Mouse (Mus musculus): ENCODE measurements at regions not wholly inside any gene's neighbourhood (a gene's known extent, or its start where the extent isn't known, plus 50 kb on each side); places are given as distances from the start of the nearest gene placed in this dataset.
A peak's percentile ranks its signal among the peaks of the same experiment; 100 is the strongest.

- Histone ChIP-seq H3K27me3 (ENCODE audit: control insufficient read depth, insufficient read depth, low read depth, low read length) (no peaks in the 10 kb centered on the region), H3K36me3 (ENCODE audit: control insufficient read depth, insufficient read depth, low read length) (no peaks in the 10 kb centered on the region), H3K27ac (ENCODE audit: low read length) (no peak overlapping the region), H3K9me3 (replicated peaks; ENCODE audit: control insufficient read depth, low read length, poor library complexity, severe bottlenecking) (no peaks in the 10 kb centered on the region), H3K4me3 (ENCODE audit: low read depth, low read length) (no peak overlapping the region), H3K9ac (ENCODE audit: low read depth, low read length) (no peak overlapping the region), H3K4me1 (ENCODE audit: control insufficient read depth, insufficient read depth, low read length) (no peaks in the 10 kb centered on the region), H3K4me2 (ENCODE audit: low read length) (no peak overlapping the region)
- no peak for ATAC-seq
- WGBS, result 80% methylated on average over 1 of the region's 1 CpGs
Observed at GRCm38 (mm10) chr6:111708277-111708676, 565.3 kb upstream of the Lmcd1 start.

- Histone ChIP-seq H3K4me2 (ENCODE audit: low read length) (no peak overlapping the region), H3K27me3 (ENCODE audit: control insufficient read depth, insufficient read depth, low read depth, low read length) (no peaks in the 10 kb centered on the region), H3K36me3 (ENCODE audit: control insufficient read depth, insufficient read depth, low read length) (no peaks in the 10 kb centered on the region), H3K9ac (ENCODE audit: low read depth, low read length) (no peak overlapping the region), H3K4me3 (ENCODE audit: low read depth, low read length) (no peak overlapping the region), H3K4me1 (ENCODE audit: control insufficient read depth, insufficient read depth, low read length) (no peaks in the 10 kb centered on the region), H3K27ac (ENCODE audit: low read length) (no peak overlapping the region), H3K9me3 (replicated peaks; ENCODE audit: control insufficient read depth, low read length, poor library complexity, severe bottlenecking) (no peaks in the 10 kb centered on the region)
- no peak for ATAC-seq
Observed at GRCm38 (mm10) chr6:111725969-111726368, 547.6 kb upstream of the Lmcd1 start.

GRCm38 (mm10) chr6:111730381-111730780 is 543.2 kb upstream of the Lmcd1 start:
- no peak overlapping the region for H3K4me3 ChIP-seq (ENCODE audit: low read depth, low read length)
- H3K9ac ChIP-seq (ENCODE audit: low read depth, low read length), result no peak overlapping the region
- H3K27ac ChIP-seq (ENCODE audit: low read length), result no peak overlapping the region
- no peaks in the 10 kb centered on the region for H3K36me3 ChIP-seq (ENCODE audit: control insufficient read depth, insufficient read depth, low read length)
- no peak for ATAC-seq
- no peaks in the 10 kb centered on the region for H3K27me3 ChIP-seq (ENCODE audit: control insufficient read depth, insufficient read depth, low read depth, low read length)
- H3K4me2 ChIP-seq (ENCODE audit: low read length), result no peak overlapping the region
- no peaks in the 10 kb centered on the region for H3K4me1 ChIP-seq (ENCODE audit: control insufficient read depth, insufficient read depth, low read length)
- H3K9me3 ChIP-seq (replicated peaks; ENCODE audit: control insufficient read depth, low read length, poor library complexity, severe bottlenecking), result no peaks in the 10 kb centered on the region

- WGBS, result 94% methylated on average over 3 of the region's 3 CpGs
- Histone ChIP-seq H3K4me2 (ENCODE audit: low read length) (no peak overlapping the region), H3K9me3 (replicated peaks; ENCODE audit: control insufficient read depth, low read length, poor library complexity, severe bottlenecking) (no peaks in the 10 kb centered on the region), H3K9ac (ENCODE audit: low read depth, low read length) (no peak overlapping the region), H3K4me1 (ENCODE audit: control insufficient read depth, insufficient read depth, low read length) (no peaks in the 10 kb centered on the region), H3K27ac (ENCODE audit: low read length) (no peak overlapping the region), H3K4me3 (ENCODE audit: low read depth, low read length) (no peak overlapping the region), H3K36me3 (ENCODE audit: control insufficient read depth, insufficient read depth, low read length) (no peaks in the 10 kb centered on the region), H3K27me3 (ENCODE audit: control insufficient read depth, insufficient read depth, low read depth, low read length) (no peaks in the 10 kb centered on the region)
- no peak for ATAC-seq
Observed at GRCm38 (mm10) chr6:111733926-111734325, 539.6 kb upstream of the Lmcd1 start.

GRCm38 (mm10) chr6:111738983-111739382 is 534.6 kb upstream of the Lmcd1 start:
- Histone ChIP-seq H3K27ac (ENCODE audit: low read length) (no peak overlapping the region), H3K4me1 (ENCODE audit: control insufficient read depth, insufficient read depth, low read length) (no peaks in the 10 kb centered on the region), H3K9ac (ENCODE audit: low read depth, low read length) (no peak overlapping the region), H3K27me3 (ENCODE audit: control insufficient read depth, insufficient read depth, low read depth, low read length) (no peaks in the 10 kb centered on the region), H3K4me3 (ENCODE audit: low read depth, low read length) (no peak overlapping the region), H3K9me3 (replicated peaks; ENCODE audit: control insufficient read depth, low read length, poor library complexity, severe bottlenecking) (no peaks in the 10 kb centered on the region), H3K4me2 (ENCODE audit: low read length) (no peak overlapping the region), H3K36me3 (ENCODE audit: control insufficient read depth, insufficient read depth, low read length) (no peaks in the 10 kb centered on the region)
- 93% methylated on average over 1 of the region's 1 CpGs for WGBS
- ATAC-seq, result no peak

- no peaks in the 10 kb centered on the region for H3K9me3 ChIP-seq (replicated peaks; ENCODE audit: control insufficient read depth, low read length, poor library complexity, severe bottlenecking)
- H3K4me3 ChIP-seq (ENCODE audit: low read depth, low read length), result no peak overlapping the region
- H3K9ac ChIP-seq (ENCODE audit: low read depth, low read length), result no peak overlapping the region
- WGBS, result 68% methylated on average over 5 of the region's 5 CpGs
- H3K27ac ChIP-seq (ENCODE audit: low read length), result no peak overlapping the region
- H3K36me3 ChIP-seq (ENCODE audit: control insufficient read depth, insufficient read depth, low read length), result no peaks in the 10 kb centered on the region
- H3K4me1 ChIP-seq (ENCODE audit: control insufficient read depth, insufficient read depth, low read length), result no peaks in the 10 kb centered on the region
- no peak overlapping the region for H3K4me2 ChIP-seq (ENCODE audit: low read length)
- H3K27me3 ChIP-seq (ENCODE audit: control insufficient read depth, insufficient read depth, low read depth, low read length), result no peaks in the 10 kb centered on the region
- peak; percentile 17; the same call in 1 of the 2 replicates for ATAC-seq
Observed at GRCm38 (mm10) chr6:111781710-111782481, 491.7 kb upstream of the Lmcd1 start.

- Histone ChIP-seq H3K4me3 (ENCODE audit: low read depth, low read length) (no peak overlapping the region), H3K27me3 (ENCODE audit: control insufficient read depth, insufficient read depth, low read depth, low read length) (no peaks in the 10 kb centered on the region), H3K27ac (ENCODE audit: low read length) (no peak overlapping the region), H3K4me1 (ENCODE audit: control insufficient read depth, insufficient read depth, low read length) (no peaks in the 10 kb centered on the region; the same call in 1 of the 2 replicates), H3K36me3 (ENCODE audit: control insufficient read depth, insufficient read depth, low read length) (no peaks in the 10 kb centered on the region), H3K9me3 (replicated peaks; ENCODE audit: control insufficient read depth, low read length, poor library complexity, severe bottlenecking) (peaks cover 4% of the 10 kb centered on the region), H3K9ac (ENCODE audit: low read depth, low read length) (no peak overlapping the region), H3K4me2 (ENCODE audit: low read length) (no peak overlapping the region)
- no peak for ATAC-seq
Observed at GRCm38 (mm10) chr6:111808611-111809010, 464.9 kb upstream of the Lmcd1 start.

GRCm38 (mm10) chr6:111813982-111814603 is 459.5 kb upstream of the Lmcd1 start:
- H3K36me3 ChIP-seq (ENCODE audit: control insufficient read depth, insufficient read depth, low read length), result no peaks in the 10 kb centered on the region
- ATAC-seq, result peak; percentile 96
- no peaks in the 10 kb centered on the region for H3K27me3 ChIP-seq (ENCODE audit: control insufficient read depth, insufficient read depth, low read depth, low read length)
- peaks cover 4% of the 10 kb centered on the region for H3K9me3 ChIP-seq (replicated peaks; ENCODE audit: control insufficient read depth, low read length, poor library complexity, severe bottlenecking)
- H3K4me1 ChIP-seq (ENCODE audit: control insufficient read depth, insufficient read depth, low read length), result peaks cover 5% of the 10 kb centered on the region
- H3K4me3 ChIP-seq (ENCODE audit: low read depth, low read length), result no peak overlapping the region
- no peak overlapping the region for H3K9ac ChIP-seq (ENCODE audit: low read depth, low read length)
- WGBS, result 50% methylated on average over 7 of the region's 7 CpGs
- H3K27ac ChIP-seq (ENCODE audit: low read length), result peak overlapping the region; percentile 67
- H3K4me2 ChIP-seq (ENCODE audit: low read length), result no peak overlapping the region; the same call in none of the 2 replicates

GRCm38 (mm10) chr6:111815150-111815549 is 458.4 kb upstream of the Lmcd1 start:
- Histone ChIP-seq H3K27me3 (ENCODE audit: control insufficient read depth, insufficient read depth, low read depth, low read length) (no peaks in the 10 kb centered on the region), H3K4me1 (ENCODE audit: control insufficient read depth, insufficient read depth, low read length) (peaks cover 5% of the 10 kb centered on the region), H3K9ac (ENCODE audit: low read depth, low read length) (no peak overlapping the region), H3K36me3 (ENCODE audit: control insufficient read depth, insufficient read depth, low read length) (no peaks in the 10 kb centered on the region), H3K4me3 (ENCODE audit: low read depth, low read length) (no peak overlapping the region), H3K9me3 (replicated peaks; ENCODE audit: control insufficient read depth, low read length, poor library complexity, severe bottlenecking) (peaks cover 4% of the 10 kb centered on the region), H3K27ac (ENCODE audit: low read length) (no peak overlapping the region), H3K4me2 (ENCODE audit: low read length) (no peak overlapping the region)
- no peak for ATAC-seq

Measured in midbrain, embryonic 16.5 days (tissue).